Mouse (Mus musculus) kidney, adult 2 months (tissue): ENCODE measurements around the gene Arf1.

Source experiments
- CTCF ChIP-seq: fragments of 200-500 bp; conservative IDR thresholded peaks from 2 replicates; pipeline ENCODE4 v1.5.1; 2011; ENCODE audit warnings: low read depth, mild to moderate bottlenecking, control low read depth, low read length, moderate library complexity, mixed read lengths; ENCODE audit not compliant: insufficient read depth, insufficient read length
- POLR2A ChIP-seq: fragments of 200-500 bp; IDR thresholded peaks from one replicate; pipeline ENCODE4 v1.6.1; 2011; ENCODE audit warnings: low read depth, low read length, control low read depth

DNA sequence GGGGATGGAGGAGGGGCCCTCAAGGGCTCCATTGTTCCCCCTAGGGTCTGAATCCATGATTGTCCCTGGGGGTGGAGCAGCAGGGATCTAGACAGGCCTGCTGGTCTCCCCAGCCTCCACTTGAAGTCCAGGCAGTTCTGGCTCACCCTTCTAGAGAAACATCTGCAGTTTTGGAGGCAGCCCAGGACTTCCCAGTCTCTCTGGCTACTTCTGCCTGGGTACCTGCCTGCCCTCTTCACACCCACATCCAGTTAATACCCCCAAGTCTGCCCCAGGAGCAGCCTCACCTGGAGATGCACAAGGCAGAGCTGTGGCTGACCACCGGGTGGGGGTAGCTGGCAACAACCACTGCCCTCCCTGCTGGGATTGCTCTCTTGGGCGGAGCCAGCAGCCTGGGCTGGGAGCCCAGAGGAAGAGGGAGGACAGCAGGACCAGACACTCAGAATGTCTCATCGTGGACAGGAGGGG is 45.2 kb downstream of the Arf1 start, which contains the start of gene Gjc2:
- TF ChIP-seq CTCF (no peak), POLR2A (no peak)
